Mouse (Mus musculus) adrenal gland, adult 2 months (tissue): Measurements from ENCODE around the gene Tbc1d8. TPM values are rescaled to one million over a fixed set of nuclear protein-coding genes. Genes with fewer than 3 reads are reported as not detected.

Experiments
- DNase-seq: peaks from one replicate; pipeline ENCODE4 v3.0.0; 2021
- polyA plus RNA-seq: library from polyadenylated mRNA; depleted of rRNA; stranded (reverse); fragments of >200 nt; gene quantifications from 2 replicates; pipeline ENCODE4 v1.2.3, GENCODE M21; 2012
- total RNA-seq, 2 experiments: library from RNA; stranded (reverse); gene quantifications; 2 replicates each; pipeline ENCODE4 v1.2.3; 2021

The Tbc1d8 gene
- total and polyA plus RNA-seq, 3 experiments: 6.0 to 20.3 (median 9.2) TPM

GRCm38 (mm10) chr1:39446178-39446577 lies 32.4 kb downstream of the Tbc1d8 start:
- DNase-seq: no peak

GRCm38 (mm10) chr1:39445303-39446050 lies 33.1 kb downstream of the Tbc1d8 start:
- no peak for DNase-seq

DNA sequence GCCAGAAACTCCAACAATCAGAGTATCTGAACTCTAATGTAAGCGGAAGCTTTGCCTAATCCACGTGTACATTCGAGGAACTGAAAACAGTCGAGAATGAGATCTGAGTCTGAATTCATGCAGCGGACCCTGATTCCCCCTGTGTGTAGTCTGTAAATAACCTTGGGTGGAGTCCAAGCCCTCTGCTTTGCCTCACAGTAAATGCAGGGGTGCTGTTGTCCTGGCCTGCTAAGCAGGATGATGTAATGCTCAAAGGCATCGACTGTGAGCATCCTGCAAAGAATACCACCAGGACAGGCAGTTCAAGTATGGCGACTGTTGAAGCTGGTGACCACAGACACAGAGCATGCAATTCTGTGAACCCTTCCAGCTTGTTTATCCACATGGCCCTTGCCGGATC lies 34.8 kb downstream of the Tbc1d8 start:
- no peak for DNase-seq

DNA sequence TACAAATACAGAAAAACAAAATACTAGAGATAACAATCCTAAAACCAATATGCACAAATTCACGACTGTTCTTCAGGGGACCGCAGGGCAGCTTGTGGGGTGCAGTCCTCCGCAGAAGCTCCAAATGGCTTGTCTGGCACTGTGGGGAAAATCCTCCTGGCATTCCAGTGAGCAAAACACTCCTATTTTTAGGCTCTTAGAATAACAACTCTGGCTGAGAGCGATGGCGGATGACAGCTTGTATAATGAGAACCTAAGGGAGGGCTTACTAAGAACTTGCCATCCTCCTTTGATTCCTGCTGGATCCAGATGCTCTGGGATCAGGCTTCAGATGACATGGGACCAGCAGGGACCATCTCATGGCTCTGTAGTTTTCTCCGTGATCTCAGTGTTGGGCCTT lies 36.9 kb downstream of the Tbc1d8 start:
- DNase-seq: no peak

DNA sequence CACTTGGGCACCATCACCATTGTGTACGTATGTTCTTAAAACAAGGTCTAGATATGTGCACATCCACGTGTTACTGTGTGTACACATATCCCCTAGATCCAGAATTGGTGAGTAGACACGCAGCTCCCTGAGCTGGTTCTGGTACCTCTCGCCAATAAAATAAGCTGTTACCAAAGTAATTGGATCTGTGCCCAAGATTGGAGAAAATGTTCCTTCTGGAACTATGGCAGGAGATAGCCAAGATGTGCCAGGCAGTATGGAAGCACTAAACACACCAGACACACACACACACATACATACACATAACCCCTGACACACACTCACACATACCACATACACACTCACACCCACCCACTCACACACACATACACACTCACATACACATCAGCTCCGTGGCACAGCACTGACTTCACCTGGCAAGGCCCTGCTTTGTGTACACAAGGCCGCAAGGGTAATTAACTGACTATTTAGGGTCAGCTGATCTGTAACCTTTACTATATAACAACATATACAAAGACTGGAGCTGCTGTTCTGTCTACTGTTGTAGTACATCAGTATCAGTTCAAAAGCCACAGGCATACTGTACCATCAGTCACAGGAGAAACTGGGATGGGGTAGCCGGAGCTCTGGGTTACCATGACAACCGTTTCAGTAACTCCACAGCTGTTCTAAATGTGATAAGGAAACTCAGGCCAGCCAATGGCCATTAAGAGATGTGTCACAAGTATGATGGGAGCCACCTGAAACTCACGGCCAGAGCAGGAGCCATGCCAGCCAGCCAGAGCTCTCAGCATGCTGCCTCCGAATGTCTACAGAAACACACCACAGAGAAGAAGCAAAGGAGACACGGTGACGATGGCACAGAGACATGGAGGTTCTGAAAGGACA lies 38.6 kb downstream of the Tbc1d8 start:
- DNase-seq: no peak

- DNase-seq: no peak
These were observed 39.9 kb downstream of the Tbc1d8 start for GRCm38 (mm10) chr1:39438629-39439028.

DNA sequence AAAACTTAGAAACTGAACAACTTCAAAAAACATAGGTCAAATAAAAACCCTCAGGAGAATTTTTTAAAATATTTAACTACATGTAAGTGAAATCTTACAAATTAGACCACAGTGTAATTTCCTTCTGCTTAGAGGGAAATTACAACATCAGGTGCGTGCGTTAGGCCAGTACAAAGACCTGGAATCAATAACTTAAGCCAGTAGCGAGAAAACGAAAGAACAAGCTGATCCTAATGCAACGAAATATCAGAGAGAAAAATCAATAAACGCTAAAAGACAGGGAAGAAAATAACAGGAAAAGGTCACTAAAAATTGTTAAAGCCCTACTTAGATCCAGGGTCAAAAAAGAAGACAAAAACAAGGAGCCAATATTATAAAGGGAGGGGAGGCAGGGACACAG lies 44.3 kb downstream of the Tbc1d8 start:
- no peak for DNase-seq

- no peak for DNase-seq
These were observed 48.5 kb downstream of the Tbc1d8 start for GRCm38 (mm10) chr1:39430020-39430419.

DNA sequence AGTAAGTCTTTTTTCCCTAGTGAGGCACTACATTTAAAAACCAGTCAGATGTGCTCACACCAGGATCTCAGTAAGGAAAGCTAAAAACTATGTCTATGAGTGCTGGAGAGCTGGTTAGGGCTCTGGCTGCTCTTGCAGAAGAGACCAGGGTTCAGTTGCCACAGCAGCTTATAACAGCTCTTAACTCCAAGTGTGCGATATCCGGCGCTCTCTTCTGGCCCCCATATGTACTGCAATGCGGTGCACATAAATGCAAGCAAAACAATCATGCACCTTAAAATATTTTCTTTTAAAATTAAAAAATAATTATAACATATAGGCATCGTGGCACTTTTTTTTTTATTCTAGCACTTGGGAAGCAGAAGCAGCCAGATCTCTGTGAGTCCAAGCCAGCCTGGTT lies 49.5 kb downstream of the Tbc1d8 start:
- DNase-seq: no peak

DNA sequence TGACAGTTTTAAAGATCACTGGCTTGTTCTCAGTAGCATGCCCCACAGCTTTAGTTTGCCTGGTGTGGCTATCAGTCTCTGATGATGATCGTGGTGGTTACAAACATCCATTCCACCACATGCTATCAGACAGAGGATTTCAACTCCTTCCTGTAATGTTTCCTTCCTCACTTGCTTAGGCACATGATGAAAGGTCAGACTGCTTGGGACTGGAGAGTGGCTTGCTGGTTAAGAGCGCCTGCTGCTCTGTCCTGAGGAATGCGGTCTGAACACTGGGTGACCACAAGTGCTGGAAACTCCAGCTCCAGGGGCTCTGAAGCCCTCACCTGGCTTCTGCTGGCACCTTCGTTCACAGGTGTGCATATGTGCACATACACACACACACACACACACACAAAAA lies 50.3 kb downstream of the Tbc1d8 start:
- no peak for DNase-seq

- no peak for DNase-seq
These were observed 53.1 kb downstream of the Tbc1d8 start for GRCm38 (mm10) chr1:39425497-39425896.

- no peak for DNase-seq
These were observed 57.6 kb downstream of the Tbc1d8 start for GRCm38 (mm10) chr1:39420987-39421386.

DNA sequence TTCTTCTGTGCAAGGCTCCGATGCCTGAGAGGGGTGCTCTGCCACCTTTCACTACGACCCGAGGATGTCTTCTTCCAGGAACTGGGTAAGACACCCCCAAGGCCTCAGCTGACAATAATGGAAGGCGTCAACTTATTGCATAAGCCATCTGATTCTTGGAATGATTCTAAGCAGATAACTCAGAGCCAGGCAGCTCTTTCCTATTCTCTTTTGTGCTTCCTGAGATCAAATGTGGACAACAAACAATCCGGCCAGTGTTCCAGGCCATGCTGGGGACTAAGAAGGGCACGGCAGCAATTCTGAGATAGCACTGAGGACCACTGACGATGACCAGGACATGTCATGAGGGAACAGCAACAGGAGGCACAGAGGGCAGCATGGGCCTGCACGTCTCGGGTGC lies 59.7 kb downstream of the Tbc1d8 start:
- DNase-seq: no peak

DNA sequence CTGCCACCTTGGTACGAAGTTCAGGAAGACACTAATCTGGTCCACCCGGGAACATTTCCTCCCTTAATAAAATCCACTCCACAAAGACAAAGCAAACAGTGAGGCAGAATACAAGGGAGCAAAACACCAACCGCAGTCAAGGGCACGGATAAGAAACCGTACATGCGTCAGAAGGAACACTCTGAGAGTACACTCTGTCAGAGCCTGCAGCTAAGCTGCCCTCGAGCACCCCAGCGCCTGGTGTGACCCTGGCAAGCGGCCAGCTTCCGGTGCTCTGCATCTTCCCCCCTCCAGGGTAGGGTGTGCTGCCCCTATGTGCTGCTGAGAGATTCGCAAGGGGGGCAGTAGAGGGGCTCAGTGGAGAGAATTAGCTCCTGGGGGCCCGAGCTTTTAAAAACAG lies 60.7 kb downstream of the Tbc1d8 start:
- peak; percentile 66 for DNase-seq

GRCm38 (mm10) chr1:39410085-39410821 lies 68.3 kb downstream of the Tbc1d8 start:
- DNase-seq: no peak

DNA sequence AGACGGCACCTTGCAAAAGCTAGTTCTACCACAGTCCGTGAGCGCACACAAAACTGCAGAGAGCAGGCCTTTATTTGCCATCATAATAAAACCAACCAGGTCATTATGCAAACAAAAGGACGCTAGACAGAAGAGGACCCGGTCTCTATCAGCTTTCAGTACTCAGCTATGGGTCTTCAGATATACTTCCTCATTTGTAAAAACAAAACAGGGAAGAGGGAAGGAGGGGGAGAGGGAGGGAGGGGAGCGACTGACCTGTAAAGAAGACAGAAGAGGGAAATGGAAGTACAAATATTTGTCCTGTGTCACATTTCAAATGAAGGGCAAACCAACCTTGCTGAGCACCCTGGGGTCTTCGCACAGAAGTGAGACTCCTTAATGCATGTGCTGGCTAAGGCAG lies 69.9 kb downstream of the Tbc1d8 start:
- no peak for DNase-seq

GRCm38 (mm10) chr1:39408123-39408522 lies 70.4 kb downstream of the Tbc1d8 start:
- no peak for DNase-seq

DNA sequence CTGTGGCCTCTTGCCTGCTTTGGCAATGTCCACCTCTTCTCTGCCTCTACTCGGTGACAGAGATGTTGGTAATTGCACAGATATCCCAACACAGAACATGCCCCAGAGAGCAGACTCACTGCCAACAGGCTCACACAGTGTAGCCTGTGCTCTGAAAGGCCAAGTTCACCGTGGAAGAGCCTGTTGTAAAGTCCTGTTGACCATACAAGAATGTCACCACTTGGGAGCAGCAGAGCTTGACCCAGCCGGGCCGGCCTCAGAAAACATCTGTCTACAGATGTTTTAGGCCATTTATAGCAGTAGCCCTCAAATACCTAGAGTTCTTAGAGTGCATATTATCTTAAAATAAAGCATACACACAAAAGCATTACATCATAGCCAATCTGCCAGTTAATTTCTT lies 71.4 kb downstream of the Tbc1d8 start:
- no peak for DNase-seq

GRCm38 (mm10) chr1:39400173-39400572 lies 78.4 kb downstream of the Tbc1d8 start:
- no peak for DNase-seq

GRCm38 (mm10) chr1:39399228-39399627 lies 79.3 kb downstream of the Tbc1d8 start:
- DNase-seq: peak; percentile 57

- no peak for DNase-seq
These were observed 80.3 kb downstream of the Tbc1d8 start for GRCm38 (mm10) chr1:39398284-39398683.

- DNase-seq: no peak
These were observed 82.2 kb downstream of the Tbc1d8 start for GRCm38 (mm10) chr1:39396347-39396746.

DNA sequence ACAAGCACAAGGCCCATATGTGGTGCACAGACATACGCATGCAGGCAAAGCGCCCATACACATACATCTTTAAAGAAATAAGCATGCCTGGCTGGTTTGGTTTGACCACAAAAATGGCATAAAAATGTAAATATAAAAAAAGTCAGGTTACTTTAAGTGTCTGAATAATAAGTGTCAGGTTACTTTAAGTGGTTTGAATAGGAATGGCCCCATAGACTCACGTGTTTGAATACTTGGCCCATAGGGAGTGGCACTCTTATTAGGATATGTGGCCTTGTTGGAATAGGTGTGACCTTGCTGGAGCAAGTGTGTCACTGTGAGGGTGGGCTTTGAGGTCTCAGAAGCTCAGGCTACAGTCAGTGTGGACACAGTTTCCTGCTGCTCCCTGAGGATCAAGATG lies 83.9 kb downstream of the Tbc1d8 start:
- no peak for DNase-seq
